Mouse (Mus musculus) forelimb bud, embryonic 11.5 days (tissue): ENCODE measurements around the gene Ncoa3.

ENCODE experiments used
- DNase-seq: peaks from one replicate; pipeline ENCODE4 v3.0.0-alpha.2; 2012; ENCODE audit warnings: low read depth, low spot score

Ncoa3 gene

DNA sequence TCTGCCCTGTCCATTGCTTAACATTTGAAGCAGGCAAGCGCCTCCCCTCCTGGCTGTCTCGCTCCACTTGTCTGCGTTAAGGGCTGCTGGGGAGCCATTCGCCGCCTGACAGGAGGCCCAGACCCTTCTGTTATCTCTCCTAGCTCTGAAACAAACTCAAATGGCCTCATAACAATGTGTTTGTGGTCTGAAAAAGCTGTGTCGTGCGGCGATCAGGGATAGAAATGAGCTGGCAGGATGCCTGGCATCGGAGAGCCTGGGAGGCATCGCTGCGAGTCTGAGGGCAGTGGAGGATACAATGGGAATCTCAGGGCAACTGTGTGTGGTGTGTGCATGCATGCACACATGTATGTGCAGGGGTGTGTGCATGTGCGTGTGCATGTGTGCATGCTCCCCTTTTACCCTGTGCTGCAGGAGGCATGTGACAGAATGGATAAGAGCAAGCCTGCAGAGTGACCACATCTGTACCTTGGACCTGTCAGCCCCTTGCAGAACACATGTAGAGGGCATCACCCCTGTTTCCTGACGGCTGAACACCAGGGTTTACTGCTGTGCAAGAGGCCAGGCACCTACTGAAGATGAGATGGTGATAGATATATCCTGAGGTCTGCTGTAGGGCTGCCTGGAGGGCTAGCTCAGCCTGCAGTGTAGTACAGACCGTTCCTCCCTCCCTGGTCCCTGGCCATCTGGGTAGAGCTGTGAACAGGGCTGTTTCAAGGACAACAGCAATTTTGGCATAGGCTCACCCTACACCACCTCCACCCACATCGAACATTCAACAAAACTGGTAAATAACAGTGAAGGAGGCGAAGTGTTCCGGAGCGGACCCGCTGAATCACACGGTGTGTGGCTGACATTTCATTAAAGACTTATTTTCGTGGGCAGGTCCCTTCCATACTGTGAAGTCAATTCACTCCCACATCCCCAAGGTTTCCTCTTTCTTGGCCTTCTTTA lies 108.2 kb downstream of the Ncoa3 start:
- no peak for DNase-seq

DNA sequence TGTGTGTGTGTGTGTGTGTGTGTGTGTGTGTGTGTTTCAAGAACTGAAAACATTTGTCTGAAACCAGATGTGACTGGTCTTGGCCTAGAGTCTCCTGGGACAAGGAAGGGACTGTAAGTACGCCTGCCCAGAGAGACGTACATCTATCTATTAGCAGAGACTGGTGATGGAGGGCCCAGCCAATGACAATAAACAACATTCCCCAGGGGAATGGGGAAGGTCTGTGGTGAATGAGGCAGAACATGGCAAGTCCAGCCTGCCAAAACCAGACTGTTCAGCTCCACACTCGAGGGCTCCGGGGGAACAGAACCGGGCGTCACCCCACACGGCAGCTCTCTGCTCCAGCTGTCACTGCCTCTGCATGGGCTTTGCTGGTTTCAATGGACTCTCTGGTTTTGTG lies 110.5 kb downstream of the Ncoa3 start:
- DNase-seq, result no peak

DNA sequence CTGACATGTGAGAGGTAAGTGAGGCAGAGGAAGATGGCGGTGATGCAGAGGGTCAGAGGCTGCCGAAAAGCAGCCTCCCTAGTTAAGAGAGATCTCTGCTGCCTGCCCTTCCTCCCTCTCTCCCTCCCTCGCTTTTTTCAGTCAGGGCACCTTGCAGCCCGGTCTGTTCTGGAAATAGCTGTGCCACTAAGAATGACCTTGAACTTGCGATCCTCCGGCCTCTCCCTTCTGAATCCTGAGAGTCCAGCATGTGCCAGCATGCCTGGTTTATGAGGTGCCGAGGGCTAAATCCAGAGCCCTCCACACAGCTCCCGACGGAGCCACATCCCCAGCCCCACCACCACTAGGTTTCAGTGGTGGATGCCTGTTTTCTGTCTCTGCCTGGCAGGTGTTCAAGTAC lies 113.5 kb downstream of the Ncoa3 start:
- no peak for DNase-seq

DNA sequence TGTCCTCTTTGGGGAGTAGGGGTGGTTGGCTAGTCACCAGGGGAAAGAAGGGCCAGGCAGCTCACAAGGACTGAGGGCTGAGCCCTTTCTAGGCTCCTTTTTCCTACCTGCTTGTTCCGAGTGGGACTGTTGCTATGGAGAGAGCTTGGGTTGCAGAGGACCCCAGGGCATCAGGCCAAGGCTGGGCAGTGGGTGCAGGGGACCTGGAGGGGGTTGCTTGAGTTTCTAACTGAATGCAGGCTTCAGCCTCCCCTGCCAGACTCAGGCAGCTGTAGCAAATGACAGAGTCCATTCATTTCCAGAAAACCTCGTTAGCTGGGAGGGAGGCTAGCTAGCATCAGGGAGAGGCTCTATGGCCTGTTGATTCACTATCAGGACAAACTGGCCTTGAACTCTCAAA lies 114.2 kb downstream of the Ncoa3 start:
- DNase-seq, result no peak

DNA sequence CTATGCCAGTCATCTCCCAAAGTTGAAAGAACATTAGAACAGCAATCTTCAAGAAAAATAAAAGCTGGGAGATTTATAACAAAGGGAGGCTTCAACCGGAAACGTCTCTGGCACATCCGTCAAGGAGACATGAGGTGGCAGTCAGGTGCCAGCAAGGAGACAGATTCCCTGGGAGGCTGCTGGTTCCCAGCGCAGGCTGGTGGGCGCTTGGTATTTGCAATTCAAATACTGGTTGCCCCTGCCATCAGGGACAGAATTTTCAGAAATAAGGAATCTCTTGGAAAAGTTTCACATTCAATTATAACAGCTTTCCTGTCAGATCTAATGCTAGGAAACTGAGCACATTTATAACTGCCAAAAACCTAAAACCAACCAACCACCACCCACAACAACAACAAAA lies 115.5 kb downstream of the Ncoa3 start:
- no peak for DNase-seq

DNA sequence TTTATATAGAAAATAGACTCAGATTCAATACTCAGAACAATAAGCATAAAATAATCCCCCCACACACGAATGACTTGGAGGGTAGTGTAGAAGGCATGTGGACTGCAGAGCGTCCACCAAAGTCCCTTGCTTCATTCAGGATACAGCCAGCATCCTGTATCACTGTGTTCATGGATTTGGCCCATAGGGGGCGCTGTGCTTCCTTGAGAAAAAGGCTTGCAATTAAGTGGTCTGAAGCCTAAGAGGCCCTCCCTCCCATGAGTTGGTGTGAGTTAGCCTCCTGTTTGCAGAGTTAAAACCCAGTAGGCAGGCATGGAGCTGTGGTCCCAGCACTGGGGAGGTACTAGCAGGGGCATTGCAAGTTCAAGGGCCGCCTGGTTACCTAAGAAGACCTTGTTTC lies 115.9 kb downstream of the Ncoa3 start:
- peak; percentile 92 for DNase-seq

DNA sequence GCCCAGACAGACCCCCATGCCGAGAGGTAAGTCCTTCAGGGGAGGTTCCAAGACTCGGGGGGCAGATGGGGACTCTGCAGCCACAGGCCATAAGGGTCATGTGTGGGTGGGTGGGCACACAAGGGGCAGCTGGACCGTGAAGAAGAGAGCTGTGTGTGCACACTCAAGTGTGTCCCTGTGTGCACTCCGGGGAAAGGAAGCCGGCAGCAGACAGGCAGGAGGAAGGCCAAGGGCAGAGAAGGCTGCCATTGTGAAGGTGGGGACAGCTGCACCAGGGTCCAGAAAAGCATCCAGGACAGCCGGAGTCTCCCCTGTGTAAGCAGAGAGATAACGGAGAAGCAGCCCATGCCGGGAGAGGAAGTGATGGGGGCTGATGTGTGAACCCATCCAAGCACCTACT lies 118.3 kb downstream of the Ncoa3 start:
- DNase-seq, result no peak

DNA sequence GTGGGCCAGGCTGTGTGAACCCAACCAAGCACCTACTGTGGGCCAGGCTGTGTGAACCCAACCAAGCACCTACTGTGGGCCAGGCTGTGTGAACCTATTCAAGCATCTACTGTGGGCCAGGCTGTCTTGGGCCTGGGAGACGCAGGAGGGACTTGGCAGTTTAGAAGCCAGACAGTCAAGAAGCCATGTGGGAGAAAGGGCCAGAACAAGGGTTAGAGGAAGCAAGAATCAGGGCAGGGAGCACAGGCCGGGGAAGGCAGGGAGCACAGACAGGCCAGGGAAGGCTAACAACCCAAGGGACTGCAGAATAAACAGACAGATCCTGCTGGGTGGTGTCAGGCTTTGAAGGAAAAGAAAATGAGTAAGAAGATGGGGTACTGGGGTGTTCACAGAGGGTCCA lies 118.8 kb downstream of the Ncoa3 start:
- no peak for DNase-seq

DNA sequence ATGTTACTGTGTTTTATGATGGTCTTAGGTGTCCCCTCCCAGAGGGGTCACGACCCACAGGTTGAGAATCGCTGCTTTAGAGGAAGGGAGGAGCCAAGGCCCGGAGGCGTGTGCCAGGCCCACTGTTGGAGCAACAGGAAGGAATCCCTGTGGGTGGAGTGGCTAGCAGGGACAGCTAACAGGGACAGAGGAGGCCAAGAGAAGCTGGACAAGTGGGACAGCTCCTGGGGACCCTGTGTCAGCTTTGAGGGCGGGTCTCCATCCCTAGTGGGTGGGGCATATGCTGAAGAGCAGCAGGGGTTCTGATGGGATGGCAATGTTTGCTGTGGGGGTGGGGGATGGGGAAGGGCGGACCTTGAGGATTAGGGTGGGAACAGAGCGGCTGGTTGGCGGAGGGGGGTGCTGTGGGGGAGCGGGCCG lies 119.4 kb downstream of the Ncoa3 start:
- no peak for DNase-seq

DNA sequence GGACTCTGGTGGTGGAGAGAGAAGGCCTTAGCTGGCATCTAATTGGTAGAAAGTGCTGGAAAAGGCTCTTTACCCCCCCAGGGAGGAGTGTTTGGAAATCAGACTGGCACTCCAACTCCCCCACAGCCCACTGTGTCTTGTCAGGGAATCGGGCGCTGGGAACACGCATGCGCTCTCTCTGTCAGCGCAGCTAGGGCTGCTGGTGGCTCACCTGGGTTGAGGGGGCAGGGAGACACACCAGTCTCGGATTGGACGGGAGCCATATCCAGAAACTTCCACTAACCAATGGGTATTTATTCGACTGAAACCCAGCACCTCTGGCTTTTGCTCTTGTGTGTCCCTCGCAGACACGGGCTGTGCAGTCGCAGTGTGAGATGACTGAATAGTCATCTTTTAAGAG lies 120.5 kb downstream of the Ncoa3 start:
- DNase-seq, result no peak

DNA sequence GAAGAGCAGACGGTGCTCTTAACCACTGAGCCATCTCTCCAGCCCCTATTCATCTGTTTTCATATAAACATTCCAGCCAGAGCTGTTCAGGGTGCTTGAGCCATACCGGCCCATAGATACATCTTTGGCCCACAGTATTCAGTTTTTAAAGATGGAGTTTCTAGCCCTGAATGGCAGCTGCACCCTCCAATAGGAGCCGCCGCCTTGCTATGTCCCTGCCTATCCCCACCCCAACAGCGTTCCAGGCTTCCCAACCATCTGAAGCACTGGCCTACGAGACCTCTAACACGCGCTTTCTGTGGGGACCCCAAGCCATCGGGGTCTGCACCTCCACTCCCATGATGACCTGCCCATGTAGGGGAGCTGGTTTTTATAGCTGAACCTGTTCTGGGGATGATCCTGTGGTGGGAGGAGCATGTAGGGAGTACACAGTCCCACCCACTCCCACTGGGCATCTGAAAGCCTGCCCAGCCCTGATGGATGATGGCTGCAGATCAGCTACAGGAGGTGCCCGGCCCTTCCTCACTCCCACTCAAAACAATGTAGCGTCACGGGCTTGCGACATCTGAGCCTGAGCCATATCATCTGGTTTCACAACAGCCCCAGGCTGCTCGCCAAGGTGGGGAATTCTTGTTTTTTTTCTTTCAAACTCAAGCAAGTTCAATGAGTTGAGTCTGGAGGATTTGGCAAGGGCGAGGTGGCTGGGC lies 123.3 kb downstream of the Ncoa3 start:
- no peak for DNase-seq

DNA sequence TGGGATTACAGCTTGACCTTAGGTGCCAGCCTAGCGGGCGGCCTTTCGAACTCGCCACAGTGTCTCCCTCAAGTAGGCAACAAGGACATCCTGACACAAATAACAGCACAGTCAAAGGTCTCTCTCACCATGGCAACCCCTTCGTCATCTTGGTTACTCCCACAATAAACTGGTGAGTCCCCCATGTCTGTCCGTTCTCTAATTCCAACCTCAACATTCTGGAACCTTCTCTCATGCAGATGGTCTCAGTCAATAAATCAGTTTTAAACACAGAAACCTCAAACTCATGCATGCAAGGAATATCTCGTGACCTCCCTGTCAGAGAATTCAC lies 123.8 kb downstream of the Ncoa3 start:
- no peak for DNase-seq

DNA sequence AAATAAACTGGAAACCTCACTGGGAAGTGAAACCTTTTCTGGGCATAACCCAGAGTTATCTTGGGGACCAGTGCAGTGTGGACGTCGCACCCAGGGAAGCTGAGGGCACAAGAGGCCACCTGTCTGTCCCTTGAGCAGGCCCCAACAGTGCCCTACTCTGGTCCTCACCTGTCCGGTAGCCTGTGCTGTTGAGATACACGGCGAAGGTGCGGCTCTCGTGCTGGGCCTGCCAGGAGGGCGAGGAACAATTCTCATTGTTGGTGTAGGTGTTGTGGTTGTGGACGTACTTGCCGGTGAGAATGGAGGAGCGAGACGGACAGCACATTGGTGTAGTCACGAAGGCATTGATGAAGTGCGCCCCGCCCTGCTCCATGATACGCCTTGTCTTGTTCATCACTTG lies 124.3 kb downstream of the Ncoa3 start:
- DNase-seq, result no peak

DNA sequence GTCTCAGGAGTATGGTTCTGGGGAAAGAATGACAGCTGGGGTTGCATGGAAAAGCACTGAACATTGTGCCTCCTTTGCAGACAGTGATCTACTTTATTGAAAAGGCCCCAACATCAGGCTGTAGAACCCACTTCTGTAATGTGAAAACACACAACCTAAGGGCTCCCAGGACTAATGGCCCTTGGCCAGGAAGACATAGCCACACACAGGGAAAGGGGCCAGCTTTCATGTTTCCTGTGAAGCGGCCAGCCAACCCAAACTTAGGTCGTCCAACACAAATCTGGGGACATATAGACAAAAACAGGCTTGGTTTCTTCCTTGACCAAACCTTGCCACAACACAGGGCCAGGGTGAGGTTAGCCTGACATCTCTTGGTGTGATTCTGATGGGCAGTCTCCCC lies 127.6 kb downstream of the Ncoa3 start:
- DNase-seq, result no peak

DNA sequence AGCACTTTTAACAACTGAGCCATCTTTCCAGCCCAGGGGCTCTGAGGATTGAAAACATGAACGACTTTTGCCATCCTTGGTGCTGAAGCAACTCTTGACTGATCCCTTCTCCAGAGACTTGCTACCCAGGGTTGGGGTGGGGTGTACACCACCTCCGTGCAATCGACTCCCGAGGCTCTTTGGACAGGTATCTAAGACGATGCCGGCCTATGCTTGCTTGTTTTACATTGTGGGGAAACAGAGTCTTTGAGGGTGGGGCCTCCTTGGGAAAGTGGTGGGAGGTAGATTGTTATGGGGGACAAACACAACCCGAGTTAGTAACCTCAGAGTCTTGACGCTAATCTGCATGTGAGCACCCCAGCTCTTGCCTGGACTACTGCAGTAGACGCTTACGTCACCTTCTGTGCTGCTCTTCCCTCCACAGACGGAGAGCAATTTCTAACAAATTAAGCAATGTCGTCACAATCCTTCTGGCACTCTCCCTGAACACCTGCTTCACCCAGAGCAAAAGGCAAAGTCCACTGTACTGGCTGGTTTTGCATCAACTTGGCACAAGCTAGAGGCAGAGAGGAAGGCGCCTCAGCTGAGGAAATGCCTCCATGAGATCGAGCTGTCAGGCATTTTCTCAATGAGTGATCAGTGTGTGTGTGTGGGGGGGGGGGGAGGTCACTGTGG lies 129.4 kb downstream of the Ncoa3 start:
- DNase-seq, result no peak

DNA sequence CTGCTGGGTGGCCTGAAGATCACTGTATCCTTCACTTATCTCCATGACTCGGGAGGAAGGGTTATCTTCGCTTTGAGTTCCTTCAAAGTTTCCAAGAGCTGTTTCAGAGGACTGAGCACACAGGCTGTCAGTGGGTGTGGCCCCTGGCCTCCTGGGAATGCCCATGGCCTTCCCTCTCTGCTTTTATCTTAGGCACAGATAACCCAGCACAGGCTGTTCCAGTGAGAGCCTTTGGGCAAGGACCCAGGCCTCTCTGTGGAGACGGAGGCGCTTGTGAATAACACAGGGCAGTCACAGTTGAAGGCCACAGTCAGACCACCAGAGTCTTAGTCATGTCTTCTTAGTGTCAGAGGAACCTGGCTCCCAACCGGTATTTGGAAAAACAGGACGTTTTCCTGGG lies 130.3 kb downstream of the Ncoa3 start:
- no peak for DNase-seq
